Mouse (Mus musculus) stomach, postnatal 0 days (tissue): ENCODE data around the gene H2afv.

Experiments
- CTCF ChIP-seq: IDR thresholded peaks from 2 replicates; pipeline ENCODE4 v1.5.1; 2016; ENCODE audit warnings: antibody characterized with exemption, low read depth, mild to moderate bottlenecking, moderate library complexity
- EP300 ChIP-seq: optimal IDR thresholded peaks from 2 replicates; pipeline ENCODE3; 2016; ENCODE audit warnings: antibody characterized with exemption

GRCm38 (mm10) chr11:6420283-6420703 is 23.9 kb downstream of the H2afv start:
- TF ChIP-seq CTCF (no peak), EP300 (no peak)
